Mouse (Mus musculus) embryo, embryonic 11 days (tissue): ENCODE results near the gene Pibf1.
A peak's percentile ranks its signal among the peaks of the same experiment; 100 is the strongest.

Experiments used
- DNase-seq: peaks from one replicate; pipeline ENCODE4 v3.0.0-alpha.2; 2015

Gene Pibf1

GRCm38 (mm10) chr14:99099267-99099966 is at the start of gene Pibf1, which contains the start of gene Dis3:
Pibf1 (plus strand) TSS chr14:99099424.
Dis3 (minus strand) TSS chr14:99099770.
- peak; percentile 100 for DNase-seq

- no peak for DNase-seq
Observed at GRCm38 (mm10) chr14:99058959-99059586, 40.2 kb upstream of the Pibf1 start.

- DNase-seq = no peak
Observed at GRCm38 (mm10) chr14:99060616-99061015, 38.6 kb upstream of the Pibf1 start.

- DNase-seq = no peak
Observed at GRCm38 (mm10) chr14:99063091-99063490, 36.1 kb upstream of the Pibf1 start.

GRCm38 (mm10) chr14:99071146-99071545 is 28.1 kb upstream of the Pibf1 start:
- no peak for DNase-seq

- DNase-seq = no peak
Observed at GRCm38 (mm10) chr14:99088947-99089346, 10.3 kb upstream of the Pibf1 start.

GRCm38 (mm10) chr14:99099967-99100587 is 853 bp downstream of the Pibf1 start:
- peak; percentile 18 for DNase-seq

- no peak for DNase-seq
Observed at GRCm38 (mm10) chr14:99103050-99103449, 3.8 kb downstream of the Pibf1 start.

GRCm38 (mm10) chr14:99104542-99105123 is 5.4 kb downstream of the Pibf1 start:
- no peak for DNase-seq

GRCm38 (mm10) chr14:99106671-99107070 is 7.4 kb downstream of the Pibf1 start:
- no peak for DNase-seq

GRCm38 (mm10) chr14:99107631-99108187 is 8.5 kb downstream of the Pibf1 start:
- DNase-seq = no peak

- no peak for DNase-seq
Observed at GRCm38 (mm10) chr14:99108762-99109161, 9.5 kb downstream of the Pibf1 start.

- no peak for DNase-seq
Observed at GRCm38 (mm10) chr14:99117576-99117975, 18.4 kb downstream of the Pibf1 start.

- no peak for DNase-seq
Observed at GRCm38 (mm10) chr14:99121584-99122339, 22.5 kb downstream of the Pibf1 start.

- DNase-seq = no peak
Observed at GRCm38 (mm10) chr14:99124076-99124475, 24.9 kb downstream of the Pibf1 start.

GRCm38 (mm10) chr14:99126713-99127112 is 27.5 kb downstream of the Pibf1 start:
- no peak for DNase-seq

- no peak for DNase-seq
Observed at GRCm38 (mm10) chr14:99127509-99127908, 28.3 kb downstream of the Pibf1 start.

GRCm38 (mm10) chr14:99129050-99129449 is 29.8 kb downstream of the Pibf1 start:
- DNase-seq = no peak

GRCm38 (mm10) chr14:99134048-99134447 is 34.8 kb downstream of the Pibf1 start:
- no peak for DNase-seq

- DNase-seq = no peak
Observed at GRCm38 (mm10) chr14:99135761-99136160, 36.5 kb downstream of the Pibf1 start.

- DNase-seq = no peak
Observed at GRCm38 (mm10) chr14:99136297-99136696, 37.1 kb downstream of the Pibf1 start.

- DNase-seq = no peak
Observed at GRCm38 (mm10) chr14:99140036-99140435, 40.8 kb downstream of the Pibf1 start.
